9 mouse cellular contexts compared by ENCODE assay signal in the genomic region with DNA sequence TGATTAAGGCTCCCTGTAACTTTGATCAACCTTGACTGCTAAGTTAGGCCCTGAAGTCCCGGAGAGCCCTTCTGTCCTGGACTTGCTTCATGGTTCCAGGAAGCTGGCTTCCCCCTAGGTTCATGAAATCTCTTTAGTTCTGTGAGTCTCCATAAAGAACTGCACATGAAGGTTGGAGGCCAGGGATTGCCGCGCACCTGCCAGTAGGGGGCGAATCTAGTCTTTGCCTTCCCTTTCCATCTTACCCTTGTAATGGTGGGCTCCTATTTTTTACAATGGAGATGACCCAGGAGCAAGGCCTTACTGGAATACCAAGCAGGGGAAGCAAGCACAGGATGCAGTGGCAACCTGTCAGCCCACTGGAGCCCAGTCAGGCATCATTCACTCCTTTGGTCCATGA. TPM values are rescaled to one million over a fixed set of nuclear protein-coding genes. Genes with fewer than 3 reads are reported as not detected.
DNase-seq lines count a peak whose midpoint lies in the region; ATAC-seq and TF ChIP-seq lines count a peak whose summit lies in the region.
"Had no signal": no experiment of that assay in that cellular context is flagged by ENCODE, and none has a peak within 500 bp of the region (broad histone marks: within the 10 kb centered on the region; RNA-seq: fewer than 3 reads in every experiment).

No protein-coding gene starts in this region.

- TF ChIP-seq CTCF in bone marrow macrophage, adult 2 months (IDR thresholded peaks at IDR 0.05; ENCODE audit: low read depth, low read length): peak; percentile 92

- no peak overlapping the region for H3K4me3 ChIP-seq in forebrain, embryonic 11.5 days (ENCODE audit: low read depth, low read length)
- H3K4me3 ChIP-seq in forebrain, embryonic 16.5 days (replicated peaks; ENCODE audit: low read length): no peak overlapping the region
- H3K4me3 ChIP-seq in bone marrow macrophage, adult 2 months (ENCODE audit: insufficient read depth, low read length): no peak overlapping the region
- H3K4me3 ChIP-seq: hindbrain, embryonic 15.5 days had no signal

- peak; percentile 63 for DNase-seq in forebrain, embryonic 11.5 days (ENCODE audit: low spot score)
- DNase-seq in A20 (ENCODE audit: low read depth, low spot score): peak; percentile 64
- DNase-seq in lung, postnatal 14 days: peak; percentile 47
- no peak for DNase-seq in frontal cortex, postnatal 14 days (ENCODE audit: low spot score in 2 of 2)
- no peak for DNase-seq in urinary bladder, postnatal 25 days (ENCODE audit: low spot score)
- DNase-seq in gastrocnemius, adult 18-20 months (ENCODE audit: low spot score): no peak

- no peaks in the 10 kb centered on the region for H3K4me1 ChIP-seq in forebrain, embryonic 11.5 days (replicated peaks; ENCODE audit: control insufficient read depth, insufficient read depth, low read length)
- no peaks in the 10 kb centered on the region for H3K4me1 ChIP-seq in forebrain, embryonic 16.5 days (replicated peaks; ENCODE audit: control insufficient read depth, insufficient read depth, low read length)
- no peaks in the 10 kb centered on the region for H3K4me1 ChIP-seq in bone marrow macrophage, adult 2 months (ENCODE audit: control insufficient read depth, insufficient read depth, low read length)
- H3K4me1 ChIP-seq: hindbrain, embryonic 15.5 days had no signal

- no peak overlapping the region for H3K4me2 ChIP-seq in forebrain, embryonic 11.5 days (ENCODE audit: low read depth, low read length, severe bottlenecking)
- no peak overlapping the region for H3K4me2 ChIP-seq in forebrain, embryonic 16.5 days (ENCODE audit: low read length)
- H3K4me2 ChIP-seq: hindbrain, embryonic 15.5 days had no signal

- no peak for TF ChIP-seq POLR2A in bone marrow macrophage, adult 2 months (IDR thresholded peaks at IDR 0.05; ENCODE audit: borderline replicate concordance, low read depth, low read length)

- no peaks in the 10 kb centered on the region for H3K36me3 ChIP-seq in forebrain, embryonic 11.5 days (ENCODE audit: control insufficient read depth, insufficient read depth, low read length)
- no peaks in the 10 kb centered on the region for H3K36me3 ChIP-seq in forebrain, embryonic 16.5 days (ENCODE audit: control insufficient read depth, insufficient read depth)
- H3K36me3 ChIP-seq: hindbrain, embryonic 15.5 days had no signal

- H3K27ac ChIP-seq in forebrain, embryonic 11.5 days (ENCODE audit: low read depth, low read length): no peak overlapping the region
- no peak overlapping the region for H3K27ac ChIP-seq in forebrain, embryonic 16.5 days (ENCODE audit: low read length)
- H3K27ac ChIP-seq in bone marrow macrophage, adult 2 months (ENCODE audit: insufficient read depth, low read depth, low read length): no peak overlapping the region
- H3K27ac ChIP-seq: hindbrain, embryonic 15.5 days had no signal

- no peak for ATAC-seq in forebrain, embryonic 11.5 days (replicated peaks; ENCODE audit: low FRiP score)
- no peak for ATAC-seq in forebrain, embryonic 16.5 days

- H3K9ac ChIP-seq in forebrain, embryonic 11.5 days (ENCODE audit: low read length): no peak overlapping the region
- no peak overlapping the region for H3K9ac ChIP-seq in forebrain, embryonic 16.5 days (replicated peaks; ENCODE audit: low read depth, low read length)
- H3K9ac ChIP-seq: hindbrain, embryonic 15.5 days had no signal

- no peaks in the 10 kb centered on the region for H3K9me3 ChIP-seq in forebrain, embryonic 11.5 days (ENCODE audit: control insufficient read depth, low read length)
- H3K9me3 ChIP-seq in forebrain, embryonic 16.5 days (ENCODE audit: control insufficient read depth, low read length): no peaks in the 10 kb centered on the region
- H3K9me3 ChIP-seq: hindbrain, embryonic 15.5 days had no signal

- no peaks in the 10 kb centered on the region for H3K27me3 ChIP-seq in forebrain, embryonic 11.5 days (ENCODE audit: control insufficient read depth, insufficient read depth, low read length)
- no peaks in the 10 kb centered on the region for H3K27me3 ChIP-seq in forebrain, embryonic 16.5 days (replicated peaks; ENCODE audit: control insufficient read depth, insufficient read depth, low read length)
- H3K27me3 ChIP-seq: hindbrain, embryonic 15.5 days had no signal

- WGBS in forebrain, embryonic 11.5 days: 39% methylated on average over 4 of the region's 4 CpGs
- WGBS in forebrain, embryonic 16.5 days: 48% methylated on average over 4 of the region's 4 CpGs

RNA-seq across cellular contexts. Expression of a gene that starts 40.0 kb away (rescaled TPM):
- 5.2 and 5.7 TPM in 2 replicates for polyA plus RNA-seq in forebrain, embryonic 11.5 days (2014; fragmentation: Nextera tagmentation; extraction: Ambion mirVana)
- polyA plus RNA-seq in forebrain, embryonic 16.5 days (2015; fragmentation: Nextera tagmentation; extraction: Ambion mirVana): 1.5 and 1.8 TPM in 2 replicates
- 23.5 and 25.4 TPM in 2 replicates for polyA plus RNA-seq in bone marrow macrophage, adult 2 months (2012; ENCODE audit: insufficient read depth, insufficient read length, missing spikeins)
- total RNA-seq in gastrocnemius, adult 18-20 months (2021): 100 to 1,000 TPM; 129 to 219 TPM

RNA-seq across cellular contexts. Expression of a gene that starts 47.8 kb away (rescaled TPM):
- 97.4 and 98.4 TPM in 2 replicates for polyA plus RNA-seq in forebrain, embryonic 11.5 days (2014; fragmentation: Nextera tagmentation; extraction: Ambion mirVana)
- 322 and 366 TPM in 2 replicates for polyA plus RNA-seq in forebrain, embryonic 16.5 days (2015; fragmentation: Nextera tagmentation; extraction: Ambion mirVana)
- polyA plus RNA-seq in bone marrow macrophage, adult 2 months (2012; ENCODE audit: insufficient read depth, insufficient read length, missing spikeins): 16.8 and 18.4 TPM in 2 replicates
- 1 to 10 TPM; 2.3 to 3.2 TPM for total RNA-seq in gastrocnemius, adult 18-20 months (2021)

Comparison
In these comparisons a context has a peak if more than half of its experiments do, and no peak if none do; other contexts are left out.
1. DNase-seq: peak in forebrain, embryonic 11.5 days (single experiment), A20 (single experiment) and lung, postnatal 14 days (single experiment); none in frontal cortex, postnatal 14 days (0 of 2), urinary bladder, postnatal 25 days (single experiment) and gastrocnemius, adult 18-20 months (single experiment).